Mouse (Mus musculus): ENCODE data around the gene Epp13.

DNA sequence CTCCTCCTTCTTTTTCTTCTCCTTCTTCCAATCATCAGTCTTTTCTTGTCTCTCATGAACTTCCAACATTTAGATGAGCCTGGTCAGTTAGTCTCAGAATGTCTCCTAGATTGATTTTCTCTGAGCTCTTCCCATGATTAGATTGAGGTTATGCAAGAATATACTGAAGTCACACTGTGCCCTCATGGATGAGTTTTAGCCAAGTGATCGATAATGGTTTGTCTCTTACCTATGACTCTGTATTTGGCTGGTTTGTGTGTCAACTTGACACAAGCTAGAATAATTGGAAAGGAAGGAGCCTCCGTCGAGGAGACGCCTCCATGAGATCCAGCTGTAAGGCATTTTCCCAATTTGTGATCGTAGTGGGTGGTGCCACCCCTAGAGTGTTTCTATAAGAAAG, 1.9 kb downstream of the Epp13 start:
- TF ChIP-seq CTCF (IDR thresholded peaks at IDR 0.05; ENCODE audit: low read depth): no peak
- no peak for TF ChIP-seq EP300 (IDR thresholded peaks at IDR 0.05; ENCODE audit: low read depth)

All from liver, postnatal 0 days (tissue).